Mouse (Mus musculus) CH12.LX (cell line): ENCODE measurements around the gene Hoxc13. TPM values are rescaled to one million over a fixed set of nuclear protein-coding genes. Genes with fewer than 3 reads are reported as not detected.

ENCODE experiments used
- DNase-seq: peaks from one replicate; pipeline ENCODE4 v3.0.0-alpha.2; 2013; ENCODE audit errors: extremely low read depth
- H3K27ac ChIP-seq: 2 replicates; pipeline ENCODE4 v1.5.1; 2012; ENCODE audit warnings: low read depth, mild to moderate bottlenecking, control low read depth, moderate library complexity; ENCODE audit not compliant: insufficient read depth
- H3K27me3 ChIP-seq: replicated peaks from 2 replicates; pipeline ENCODE3; 2012; ENCODE audit warnings: inconsistent platforms
- H3K36me3 ChIP-seq, 2 experiments: replicated peaks in 1 of 2; 2 replicates each; pipeline versions ENCODE3 to v1.6.1; 2012; ENCODE audit warnings: inconsistent platforms in 1 of 2, low read length in 1 of 2, mild to moderate bottlenecking in 1 of 2, mixed read lengths in 1 of 2, moderate library complexity in 1 of 2; ENCODE audit not compliant: control insufficient read depth in 1 of 2, insufficient read depth in 1 of 2
- H3K4me1 ChIP-seq, 2 experiments: 2 replicates each; pipeline ENCODE4 v1.6.1; 2012; ENCODE audit warnings: inconsistent platforms in 1 of 2, moderate library complexity in 1 of 2; ENCODE audit not compliant: insufficient read depth in 2 of 2, control insufficient read depth in 1 of 2
- H3K4me2 ChIP-seq: 2 replicates; pipeline ENCODE4 v1.6.1; 2012; ENCODE audit warnings: low read depth, mild to moderate bottlenecking, control low read depth; ENCODE audit not compliant: poor library complexity, insufficient read depth, severe bottlenecking
- H3K4me3 ChIP-seq, 3 experiments: fragments of 150-350 bp in 1 of 3; sonication (generic) in 1 of 3; replicated peaks in 1 of 3; 2 replicates each; pipeline versions ENCODE3 to v1.5.1; 2011 to 2012; ENCODE audit warnings: low read depth in 2 of 3, low read length in 2 of 3, mild to moderate bottlenecking in 2 of 3, moderate library complexity in 2 of 3, control low read depth in 1 of 3, improper control_type of control experiment in 1 of 3, inconsistent platforms in 1 of 3, mixed read lengths in 1 of 3; ENCODE audit not compliant: poor library complexity in 1 of 3
- H3K79me2 ChIP-seq: replicated peaks from 2 replicates; pipeline ENCODE4 v1.6.1; 2012; ENCODE audit warnings: mild to moderate bottlenecking, moderate library complexity; ENCODE audit not compliant: control insufficient read depth, poor library complexity, insufficient read depth, severe bottlenecking; ENCODE audit errors: extremely low read depth
- H3K9ac ChIP-seq: 2 replicates; pipeline ENCODE4 v1.6.1; 2012; ENCODE audit warnings: low read depth, mild to moderate bottlenecking, control low read depth, moderate library complexity; ENCODE audit not compliant: insufficient read depth
- H3K9me3 ChIP-seq: replicated peaks from 2 replicates; pipeline ENCODE3; 2012; ENCODE audit warnings: low read length, inconsistent platforms, mixed read lengths
- BHLHE40 ChIP-seq: IDR thresholded peaks from 2 replicates; pipeline ENCODE4 v1.6.1; 2011; ENCODE audit warnings: mild to moderate bottlenecking, low read depth, low read length, improper control_type of control experiment
- CHD1 ChIP-seq: IDR thresholded peaks from 2 replicates; pipeline ENCODE4 v1.6.1; 2012; ENCODE audit warnings: low read depth, low read length, improper control_type of control experiment, inconsistent platforms
- CHD2 ChIP-seq: IDR thresholded peaks from 2 replicates; pipeline ENCODE4 v1.6.1; 2011; ENCODE audit warnings: low read length, improper control_type of control experiment
- CTCF ChIP-seq, 2 experiments: IDR thresholded peaks in 1 of 2; conservative IDR thresholded peaks in 1 of 2; 2 replicates each; pipeline ENCODE4 v1.5.1; 2011 to 2012; ENCODE audit warnings: low read depth in 2 of 2, low read length in 2 of 2, improper control_type of control experiment in 1 of 2, inconsistent platforms in 1 of 2, mild to moderate bottlenecking in 1 of 2, moderate library complexity in 1 of 2
- E2F4 ChIP-seq: IDR thresholded peaks from 2 replicates; pipeline ENCODE4 v1.6.1; 2011; ENCODE audit warnings: low read depth, low read length, improper control_type of control experiment; ENCODE audit not compliant: insufficient replicate concordance
- ELF1 ChIP-seq: IDR thresholded peaks from 2 replicates; pipeline ENCODE4 v1.6.1; 2014; ENCODE audit warnings: low read depth, mild to moderate bottlenecking, inconsistent platforms, low read length, improper control_type of control experiment
- EP300 ChIP-seq: IDR thresholded peaks from 2 replicates; pipeline ENCODE4 v1.6.1; 2011; ENCODE audit warnings: low read length, improper control_type of control experiment
- ETS1 ChIP-seq: conservative IDR thresholded peaks from 2 replicates; pipeline ENCODE4 v1.6.1; 2012; ENCODE audit warnings: low read depth, mild to moderate bottlenecking, inconsistent platforms, low read length, improper control_type of control experiment, moderate library complexity
- GABPA ChIP-seq: IDR thresholded peaks from 2 replicates; pipeline ENCODE4 v1.6.1; 2012; ENCODE audit warnings: low read depth, low read length, improper control_type of control experiment, inconsistent platforms; ENCODE audit not compliant: insufficient replicate concordance
- HCFC1 ChIP-seq: IDR thresholded peaks from 2 replicates; pipeline ENCODE4 v1.6.1; 2012; ENCODE audit warnings: low read depth, mild to moderate bottlenecking, inconsistent platforms, low read length, improper control_type of control experiment
- IRF4 ChIP-seq: IDR thresholded peaks from 2 replicates; pipeline ENCODE4 v1.6.1; 2014; ENCODE audit warnings: low read depth, mild to moderate bottlenecking, inconsistent platforms, low read length, improper control_type of control experiment
- JUN ChIP-seq: IDR thresholded peaks from 2 replicates; pipeline ENCODE4 v1.6.1; 2011; ENCODE audit warnings: low read depth, mild to moderate bottlenecking, low read length, improper control_type of control experiment, moderate library complexity; ENCODE audit not compliant: insufficient read depth
- JUND ChIP-seq: conservative IDR thresholded peaks from 2 replicates; pipeline ENCODE4 v1.6.1; 2011; ENCODE audit warnings: low read depth, low read length, improper control_type of control experiment
- KAT2A ChIP-seq: IDR thresholded peaks from 2 replicates; pipeline ENCODE4 v1.6.1; 2012; ENCODE audit warnings: low read length, improper control_type of control experiment, inconsistent platforms; ENCODE audit not compliant: insufficient replicate concordance
- MAFK ChIP-seq: IDR thresholded peaks from 2 replicates; pipeline ENCODE4 v1.6.1; 2011; ENCODE audit warnings: low read length, improper control_type of control experiment; ENCODE audit not compliant: insufficient replicate concordance
- MAX ChIP-seq: IDR thresholded peaks from 2 replicates; pipeline ENCODE4 v1.6.1; 2011; ENCODE audit warnings: low read length, improper control_type of control experiment
- MAZ ChIP-seq: IDR thresholded peaks from 2 replicates; pipeline ENCODE4 v1.6.1; 2012; ENCODE audit warnings: low read depth, mild to moderate bottlenecking, inconsistent platforms, low read length, improper control_type of control experiment, moderate library complexity
- MEF2A ChIP-seq: IDR thresholded peaks from 2 replicates; pipeline ENCODE4 v1.6.1; 2014; ENCODE audit warnings: low read depth, mild to moderate bottlenecking, inconsistent platforms, low read length, improper control_type of control experiment, borderline replicate concordance
- MXI1 ChIP-seq: IDR thresholded peaks from 2 replicates; pipeline ENCODE4 v1.6.1; 2011; ENCODE audit warnings: mild to moderate bottlenecking, low read depth, low read length, improper control_type of control experiment
- MYC ChIP-seq: IDR thresholded peaks from 2 replicates; pipeline ENCODE4 v1.6.1; 2011; ENCODE audit warnings: low read depth, mild to moderate bottlenecking, improper control_type of control experiment, low read length
- NELFE ChIP-seq: IDR thresholded peaks from 2 replicates; pipeline ENCODE4 v1.6.1; 2011; ENCODE audit warnings: low read depth, low read length, improper control_type of control experiment
- NRF1 ChIP-seq: IDR thresholded peaks from 2 replicates; pipeline ENCODE4 v1.6.1; 2014; ENCODE audit warnings: low read depth, mild to moderate bottlenecking, inconsistent platforms, low read length, improper control_type of control experiment, moderate library complexity
- PAX5 ChIP-seq: IDR thresholded peaks from 2 replicates; pipeline ENCODE4 v1.6.1; 2012; ENCODE audit warnings: low read length, inconsistent platforms, mixed read lengths
- POLR2A ChIP-seq: IDR thresholded peaks from 2 replicates; pipeline ENCODE4 v1.6.1; 2011; ENCODE audit warnings: low read depth, mild to moderate bottlenecking, improper control_type of control experiment, low read length
- POLR2AphosphoS2 ChIP-seq: IDR thresholded peaks from 2 replicates; pipeline ENCODE4 v1.6.1; 2011; ENCODE audit warnings: low read depth, low read length, improper control_type of control experiment
- RAD21 ChIP-seq: IDR thresholded peaks from 2 replicates; pipeline ENCODE4 v1.6.1; 2011; ENCODE audit warnings: low read depth, mild to moderate bottlenecking, low read length, improper control_type of control experiment, moderate library complexity
- RCOR1 ChIP-seq: conservative IDR thresholded peaks from 2 replicates; pipeline ENCODE4 v1.6.1; 2012; ENCODE audit warnings: low read depth, mild to moderate bottlenecking, inconsistent platforms, low read length, improper control_type of control experiment
- SIN3A ChIP-seq: IDR thresholded peaks from 2 replicates; pipeline ENCODE4 v1.6.1; 2012; ENCODE audit warnings: low read length, improper control_type of control experiment, inconsistent platforms
- SMC3 ChIP-seq: IDR thresholded peaks from 2 replicates; pipeline ENCODE4 v1.6.1; 2011; ENCODE audit warnings: low read depth, low read length, improper control_type of control experiment
- TBP ChIP-seq: conservative IDR thresholded peaks from 2 replicates; pipeline ENCODE4 v1.6.1; 2011; ENCODE audit warnings: low read depth, low read length, improper control_type of control experiment
- TCF12 ChIP-seq: IDR thresholded peaks from 2 replicates; pipeline ENCODE4 v1.6.1; 2014; ENCODE audit warnings: low read depth, mild to moderate bottlenecking, inconsistent platforms, low read length, improper control_type of control experiment
- UBTF ChIP-seq: IDR thresholded peaks from 2 replicates; pipeline ENCODE4 v1.6.1; 2012; ENCODE audit warnings: low read depth, mild to moderate bottlenecking, inconsistent platforms, low read length, improper control_type of control experiment, moderate library complexity
- USF1 ChIP-seq: IDR thresholded peaks from 2 replicates; pipeline ENCODE4 v1.6.1; 2014; ENCODE audit warnings: low read depth, mild to moderate bottlenecking, inconsistent platforms, low read length, improper control_type of control experiment
- USF2 ChIP-seq: conservative IDR thresholded peaks from 2 replicates; pipeline ENCODE4 v1.6.1; 2011; ENCODE audit warnings: low read depth, low read length, improper control_type of control experiment
- ZC3H11A ChIP-seq: IDR thresholded peaks from 2 replicates; pipeline ENCODE4 v1.6.1; 2012; ENCODE audit warnings: low read depth, mild to moderate bottlenecking, inconsistent platforms, low read length, improper control_type of control experiment
- ZKSCAN1 ChIP-seq: IDR thresholded peaks from 2 replicates; pipeline ENCODE4 v1.6.1; 2012; ENCODE audit warnings: low read depth, inconsistent platforms, low read length, improper control_type of control experiment, borderline replicate concordance
- ZMIZ1 ChIP-seq: IDR thresholded peaks from 2 replicates; pipeline ENCODE4 v1.6.1; 2012; ENCODE audit warnings: low read depth, mild to moderate bottlenecking, inconsistent platforms, low read length, improper control_type of control experiment
- ZNF384 ChIP-seq: IDR thresholded peaks from 2 replicates; pipeline ENCODE4 v1.6.1; 2012; ENCODE audit warnings: low read depth, low read length, improper control_type of control experiment, inconsistent platforms
- dilution Hi-C: fragments of 300-500 bp; cut with MboI; formaldehyde crosslinking; loops from 2 replicates; pipeline ENCODE4 v1.14.3; 2020; ENCODE audit warnings: low sequenced_read_pairs; ENCODE audit not compliant: extremely low pct_unique_long_range_greater_than_20kb, extremely low pct_ligation_motif_present
- in situ Hi-C: fragments of 300-500 bp; cut with MboI; formaldehyde crosslinking; loops from 3 replicates; pipeline ENCODE4 v1.14.3; 2019; ENCODE audit warnings: low sequenced_read_pairs, low pct_ligation_motif_present, low pct_unique_long_range_greater_than_20kb, mixed read lengths
- polyA plus RNA-seq: library from polyadenylated mRNA; unstranded; fragments of >175 nt; gene quantifications from 2 replicates; pipeline ENCODE4 v1.2.1, GENCODE M21; 2012; ENCODE audit warnings: low read depth; ENCODE audit not compliant: insufficient read length
- total RNA-seq, 2 experiments: library from RNA; depleted of rRNA; stranded (reverse); fragments of 300-350 nt in 1 of 2; fragments of >200 nt in 1 of 2; gene quantifications; 2 replicates each; pipeline ENCODE4 v1.2.3; 2012 to 2014

Hoxc13 gene
- total and polyA plus RNA-seq, 3 experiments, result not detected

DNA sequence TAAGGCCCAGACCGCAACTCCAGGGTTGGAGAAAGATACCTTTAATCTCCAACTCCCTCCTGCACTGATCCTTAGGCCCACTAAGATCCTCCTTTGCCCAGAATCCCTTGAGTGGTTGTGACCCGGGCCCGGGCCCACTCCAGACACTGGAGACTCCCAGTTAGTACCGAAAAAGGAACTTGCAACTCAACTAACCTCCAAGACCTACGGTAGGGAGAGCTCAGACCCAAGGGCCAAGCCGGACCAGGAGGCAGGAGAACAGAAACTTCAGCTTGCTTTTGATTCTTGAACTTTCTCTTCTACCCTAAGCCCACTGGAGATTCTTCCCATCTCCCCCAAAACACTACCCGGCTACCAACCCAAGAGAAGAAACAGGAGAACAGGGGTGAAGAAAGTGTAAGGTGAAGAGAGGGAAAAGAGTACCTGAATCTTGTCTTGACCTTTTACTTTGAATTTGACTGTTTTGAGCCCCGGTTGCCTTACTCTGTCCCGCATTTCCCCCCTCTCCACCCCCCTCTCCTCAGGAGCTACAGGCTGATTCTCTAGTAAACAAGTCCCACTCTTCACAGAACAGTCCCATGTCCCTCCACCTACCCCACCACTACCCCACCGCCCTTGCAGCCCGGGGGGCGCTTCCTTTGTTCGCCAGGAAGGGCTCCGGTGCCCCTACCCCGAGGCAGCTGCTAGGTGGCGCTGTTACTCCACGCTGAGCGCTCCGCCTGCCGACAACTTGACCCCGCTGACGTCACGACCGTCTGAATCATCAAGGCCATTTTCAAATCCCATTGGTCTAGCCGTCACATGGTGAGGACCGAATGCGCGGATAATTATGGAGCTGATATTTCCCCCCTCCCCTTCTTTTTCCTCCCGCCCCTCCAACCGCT is 45.2 kb downstream of the Hoxc13 start:
- H3K27ac ChIP-seq, result no peak overlapping the region
- dilution Hi-C loops, result no loop called here
- no peaks in the 10 kb centered on the region for H3K79me2 ChIP-seq
- peaks cover 7 to 25% of the 10 kb centered on the region in 2 experiments for H3K4me1 ChIP-seq
- H3K4me3 ChIP-seq, result peak overlapping the region in 2 of 3 experiments; percentile 21 to 23
- peak overlapping the region; percentile 15; the same call in 1 of the 2 replicates for H3K9ac ChIP-seq
- H3K4me2 ChIP-seq, result peak overlapping the region; percentile 74
- TF ChIP-seq NRF1, result no peak
- TF ChIP-seq POLR2A, result no peak
- TF ChIP-seq MEF2A, result peak; percentile 48; the same call in 1 of the 2 replicates
- peak; percentile 98 for TF ChIP-seq RAD21
- TF ChIP-seq ELF1, result peak; percentile 56; the same call in 1 of the 2 replicates
- TF ChIP-seq MAFK, result no peak
- TF ChIP-seq ETS1, result 0 out of 2 replicates have a peak, but pooled peaks have one; percentile 20
- no peak for TF ChIP-seq EP300
- TF ChIP-seq CTCF (conservative IDR thresholded peaks at IDR 0.05 in 1 of 2, IDR thresholded peaks at IDR 0.05 in 1 of 2; ENCODE audit: low read depth in 2 of 2, low read length in 2 of 2), result peak; percentile 58 to 98
- no peak; the same call in 1 of the 2 replicates for TF ChIP-seq NELFE
- TF ChIP-seq POLR2AphosphoS2, result no peak
- no peak for TF ChIP-seq UBTF
- TF ChIP-seq IRF4, result peak; percentile 54; the same call in 1 of the 2 replicates
- peak; percentile 83; the same call in 1 of the 2 replicates for TF ChIP-seq MAZ
- TF ChIP-seq RCOR1, result no peak
- TF ChIP-seq BHLHE40, result 0 out of 2 replicates have a peak, but pooled peaks have one; percentile 18
- peak; percentile 28; the same call in 1 of the 2 replicates for TF ChIP-seq CHD2
- TF ChIP-seq TBP, result no peak
- 0 out of 2 replicates have a peak, but pooled peaks have one; percentile 26 for TF ChIP-seq MYC
- TF ChIP-seq ZC3H11A, result peak; percentile 46
- peak; percentile 74 for TF ChIP-seq USF1
- no peak for TF ChIP-seq JUN
- TF ChIP-seq MXI1, result no peak
- no peak for TF ChIP-seq SIN3A
- TF ChIP-seq MAX, result peak; percentile 82
- peak; percentile 60 for TF ChIP-seq USF2
- peak; percentile 75 for TF ChIP-seq SMC3
- peak; percentile 55 for TF ChIP-seq HCFC1
- no peak for TF ChIP-seq ZNF384
- peak; percentile 48; the same call in 1 of the 2 replicates for TF ChIP-seq JUND
- peak; percentile 57; the same call in 1 of the 2 replicates for TF ChIP-seq TCF12
- no peak for TF ChIP-seq ZKSCAN1
- no peak for TF ChIP-seq ZMIZ1
- TF ChIP-seq PAX5, result no peak
- TF ChIP-seq CHD1, result no peak
- TF ChIP-seq KAT2A, result no peak
- no peak for TF ChIP-seq E2F4
- TF ChIP-seq GABPA, result no peak
- no peaks in the 10 kb centered on the region for H3K9me3 ChIP-seq
- DNase-seq, result peak; percentile 94
- in situ Hi-C loops, result no loop called here
- peaks cover 93% of the 10 kb centered on the region for H3K27me3 ChIP-seq
- no peaks in the 10 kb centered on the region for H3K36me3 ChIP-seq
